Mouse (Mus musculus) left cerebral cortex, postnatal 25 days (tissue): ENCODE data around the gene Syt3. TPM values are rescaled to one million over a fixed set of nuclear protein-coding genes. Genes with fewer than 3 reads are reported as not detected.

Source experiments
- DNase-seq, 2 experiments: peaks; one replicate each; pipeline ENCODE4 v3.0.0; 2022; ENCODE audit warnings: low spot score in 2 of 2, mixed read lengths in 1 of 2
- intact Hi-C: fragments of 180-260 bp; cut with DNase I; formaldehyde crosslinking; loops from one replicate; pipeline ENCODE4 v1.15.1; 2025
- total RNA-seq, 2 experiments: library from RNA; stranded (reverse); gene quantifications; 2 replicates each; pipeline ENCODE4 v1.2.3; 2021

Syt3 gene
- total RNA-seq, 2 experiments from 2014 or later = 60.0 to 65.0 TPM

DNA sequence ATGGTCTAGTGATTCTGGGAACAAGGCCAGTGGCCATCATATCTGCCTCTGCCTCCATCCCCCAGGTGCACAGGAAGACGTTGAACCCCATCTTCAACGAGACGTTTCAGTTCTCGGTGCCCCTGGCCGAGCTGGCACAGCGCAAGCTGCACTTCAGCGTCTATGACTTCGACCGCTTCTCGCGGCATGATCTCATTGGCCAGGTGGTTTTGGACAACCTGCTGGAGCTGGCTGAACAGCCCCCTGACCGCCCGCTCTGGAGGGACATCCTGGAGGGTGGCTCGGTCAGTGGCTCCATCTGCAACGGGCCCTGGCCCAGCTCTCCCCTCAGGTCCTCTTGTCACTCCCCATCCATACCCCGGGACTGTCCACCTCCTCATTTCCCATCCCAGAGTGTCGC lies 9.4 kb downstream of the Syt3 start:
- intact Hi-C loops = no loop called here
- DNase-seq = no peak

DNA sequence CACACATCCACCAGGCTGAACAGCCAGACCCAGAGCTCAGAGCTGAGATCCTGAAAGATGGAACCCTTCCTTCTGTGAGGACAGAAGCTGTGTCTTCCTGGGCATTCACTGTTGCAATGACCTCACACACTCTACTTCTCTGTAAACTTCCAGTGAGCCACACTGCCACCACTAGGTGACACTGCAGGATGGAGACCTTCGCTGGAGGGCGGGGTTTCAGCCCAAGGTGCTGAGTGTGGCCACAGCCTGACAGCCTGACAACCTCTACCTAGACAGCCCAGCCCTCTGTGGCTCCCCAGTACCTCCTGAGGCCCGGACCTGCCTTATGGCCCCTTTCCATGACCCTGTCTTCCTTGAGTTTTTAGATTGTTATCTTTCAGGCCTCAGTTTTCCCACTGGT lies 14.7 kb downstream of the Syt3 start:
- intact Hi-C loops = no loop called here
- DNase-seq = peak in 1 of 2 experiments; percentile 63

DNA sequence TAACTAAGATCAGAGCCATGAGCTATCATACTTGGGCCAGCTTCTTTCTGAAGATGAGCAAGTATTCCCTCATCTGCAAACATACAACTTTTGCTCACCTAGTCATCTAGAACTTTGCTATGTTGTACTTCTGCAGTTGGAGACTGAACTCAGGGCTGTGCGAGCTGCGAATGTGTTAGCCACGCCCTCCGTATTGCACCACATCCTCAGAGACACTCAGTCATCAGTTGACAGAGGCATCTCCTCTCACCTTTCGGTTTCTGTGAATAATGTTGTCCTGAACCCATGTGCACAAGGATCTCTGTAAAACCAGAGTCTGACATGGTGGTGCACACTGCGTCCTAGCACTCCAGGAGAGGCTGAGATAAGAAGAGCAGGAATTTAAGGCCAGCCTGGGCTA lies 17.8 kb downstream of the Syt3 start:
- DNase-seq = no peak
- intact Hi-C loops = loop anchor here (2.0 kb wide), 1 partner anchor 41 kb away; no protein-coding TSS in a partner anchor

DNA sequence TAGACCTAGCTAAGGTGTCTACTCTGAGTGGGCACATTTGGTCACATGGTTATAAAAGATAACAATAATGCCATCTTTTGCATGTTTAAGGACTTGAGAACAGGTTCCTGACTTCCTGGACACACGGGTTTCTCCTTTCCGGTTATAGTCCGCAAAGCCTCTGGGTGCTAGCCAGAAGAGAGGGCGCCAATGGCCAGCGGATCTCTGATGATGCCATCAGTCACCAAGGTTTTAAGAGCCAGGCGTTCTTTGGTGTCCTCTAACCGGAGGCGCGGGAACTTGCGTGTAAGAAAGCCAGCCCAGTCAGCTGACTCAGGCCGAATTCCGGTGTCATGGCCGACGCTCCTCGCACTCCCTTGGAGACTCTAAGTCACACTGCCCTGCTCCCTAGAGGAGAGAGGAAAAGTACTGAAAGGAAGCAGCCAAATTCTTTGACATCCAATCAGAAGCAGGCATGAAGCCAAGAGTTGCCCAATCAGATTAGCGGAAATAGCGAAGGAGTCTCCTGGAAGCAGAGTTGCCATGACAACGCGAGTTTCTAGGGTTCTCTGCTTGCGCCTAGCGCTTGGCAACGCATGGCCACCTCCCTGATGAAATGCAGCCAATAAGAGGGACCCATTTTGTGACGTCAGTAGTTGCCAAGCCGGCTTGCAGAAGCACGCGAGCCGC lies 21.6 kb downstream of the Syt3 start:
- intact Hi-C loops = no loop called here
- peak; percentile 99 for DNase-seq

DNA sequence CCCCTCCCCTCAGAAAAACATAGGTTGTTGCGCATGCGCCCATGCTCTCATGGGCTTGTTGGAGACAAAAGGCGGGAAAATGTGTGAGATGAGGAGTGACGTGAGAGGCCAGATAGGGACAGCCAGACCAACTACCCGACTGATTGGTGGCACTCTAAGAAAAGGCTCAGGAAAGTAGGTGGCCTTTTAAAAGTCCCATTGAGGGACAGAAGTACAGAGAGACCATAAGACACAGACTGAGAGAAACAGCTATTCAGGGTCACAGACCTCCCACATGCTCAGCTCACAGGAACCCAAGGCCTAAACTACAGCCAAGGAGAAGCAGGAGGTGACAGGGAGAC lies 22.1 kb downstream of the Syt3 start:
- no peak for DNase-seq
- intact Hi-C loops = no loop called here

DNA sequence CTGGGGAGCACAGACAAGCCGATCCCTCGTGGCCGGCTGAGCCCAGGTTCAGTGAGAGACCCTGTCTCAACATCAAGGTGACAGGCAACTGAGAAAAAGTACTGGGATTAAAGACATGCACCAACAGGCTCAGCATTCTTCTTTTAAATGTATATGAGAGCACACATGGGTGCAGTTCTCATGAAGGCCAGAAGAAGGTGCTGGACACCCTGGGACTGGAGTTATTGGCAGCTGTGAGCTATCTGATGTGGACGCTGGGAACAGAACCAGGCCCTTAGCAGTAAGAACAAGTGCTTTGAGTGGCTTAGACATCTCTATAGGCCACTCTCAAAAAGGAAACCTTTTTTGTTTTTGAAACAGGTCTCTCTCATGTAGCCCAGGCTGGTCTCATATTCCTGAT lies 27.2 kb downstream of the Syt3 start:
- DNase-seq = no peak
- intact Hi-C loops = no loop called here

DNA sequence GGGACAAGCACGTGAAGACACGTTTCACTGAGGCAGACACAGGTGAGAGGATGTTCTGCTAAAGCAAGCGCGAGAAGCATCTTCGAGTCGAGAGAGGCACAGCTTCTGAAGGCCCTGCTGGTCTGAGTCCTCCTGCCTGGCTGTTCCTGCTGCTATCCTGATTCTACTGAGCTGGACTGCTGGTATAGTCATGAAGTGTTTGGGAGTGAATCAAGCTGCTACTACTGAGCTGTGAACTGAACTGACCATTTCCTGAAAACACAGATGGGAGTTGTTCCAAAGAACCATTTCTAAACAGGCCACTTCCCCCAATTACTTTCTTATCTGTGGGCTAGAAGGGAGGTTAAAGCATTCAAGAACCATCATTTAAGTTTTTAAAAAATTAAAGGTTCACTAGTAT lies 29.4 kb downstream of the Syt3 start:
- intact Hi-C loops = no loop called here
- DNase-seq = no peak

DNA sequence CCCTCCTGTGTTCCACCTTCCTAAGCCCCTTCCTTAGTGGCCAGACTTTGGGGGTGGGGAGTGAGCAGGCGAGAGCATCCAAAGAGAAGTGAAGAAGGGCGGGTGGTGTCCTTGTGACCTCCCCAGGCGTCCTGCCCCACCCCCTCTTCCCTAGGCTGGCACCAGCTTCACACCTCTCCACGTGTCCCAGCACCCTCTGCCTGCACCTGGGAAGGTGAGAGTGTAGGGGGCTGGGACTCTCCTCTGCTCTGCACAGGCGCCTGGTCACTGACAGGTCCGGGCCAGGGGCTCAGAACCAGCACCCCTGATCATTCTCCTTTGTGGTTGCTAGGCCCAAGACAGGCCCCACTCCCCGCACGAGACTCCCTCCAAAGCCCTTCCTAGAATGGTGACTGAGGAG lies 43.8 kb downstream of the Syt3 start:
- intact Hi-C loops = no loop called here
- no peak for DNase-seq

DNA sequence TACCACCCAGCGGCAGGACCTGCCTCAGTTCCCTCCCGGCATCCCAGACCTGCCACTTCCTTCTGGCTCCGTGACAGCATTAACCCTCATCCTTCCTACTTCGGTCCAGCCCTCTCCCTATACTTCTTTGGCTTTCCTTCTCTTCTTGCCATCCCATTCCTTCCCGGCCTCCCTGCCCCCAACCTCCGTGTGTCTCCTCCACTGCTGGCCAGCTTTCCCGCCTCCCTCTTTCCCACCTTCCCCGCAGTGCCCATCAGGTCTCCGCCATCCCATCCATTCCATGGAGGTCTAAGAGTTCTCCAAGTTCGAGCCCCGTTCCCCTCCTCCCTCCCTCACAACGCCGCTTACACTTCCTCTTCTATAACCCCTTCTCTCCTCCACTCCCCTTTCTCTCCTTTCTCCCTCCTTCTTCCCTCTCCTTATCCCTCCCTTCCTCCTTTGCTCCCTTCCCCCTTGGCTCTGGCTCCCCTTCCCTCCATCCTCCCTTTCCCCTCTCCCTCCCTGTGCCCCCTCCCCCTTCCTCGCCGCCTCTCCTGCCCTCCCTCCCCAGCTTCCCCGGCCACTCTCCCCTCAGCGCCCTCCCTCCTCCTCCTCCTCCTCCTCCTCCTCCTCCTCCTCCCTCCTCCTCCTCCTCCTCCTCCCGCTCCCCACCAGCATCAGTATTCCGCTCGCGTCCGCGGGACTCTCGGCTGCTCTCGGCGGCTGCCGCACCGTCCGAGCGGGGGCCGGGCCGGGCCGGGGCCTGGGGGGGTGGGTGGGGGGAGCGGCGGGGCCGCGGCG lies 44.5 kb downstream of the Syt3 start:
- DNase-seq = peak in 1 of 2 experiments; percentile 60
- intact Hi-C loops = no loop called here

DNA sequence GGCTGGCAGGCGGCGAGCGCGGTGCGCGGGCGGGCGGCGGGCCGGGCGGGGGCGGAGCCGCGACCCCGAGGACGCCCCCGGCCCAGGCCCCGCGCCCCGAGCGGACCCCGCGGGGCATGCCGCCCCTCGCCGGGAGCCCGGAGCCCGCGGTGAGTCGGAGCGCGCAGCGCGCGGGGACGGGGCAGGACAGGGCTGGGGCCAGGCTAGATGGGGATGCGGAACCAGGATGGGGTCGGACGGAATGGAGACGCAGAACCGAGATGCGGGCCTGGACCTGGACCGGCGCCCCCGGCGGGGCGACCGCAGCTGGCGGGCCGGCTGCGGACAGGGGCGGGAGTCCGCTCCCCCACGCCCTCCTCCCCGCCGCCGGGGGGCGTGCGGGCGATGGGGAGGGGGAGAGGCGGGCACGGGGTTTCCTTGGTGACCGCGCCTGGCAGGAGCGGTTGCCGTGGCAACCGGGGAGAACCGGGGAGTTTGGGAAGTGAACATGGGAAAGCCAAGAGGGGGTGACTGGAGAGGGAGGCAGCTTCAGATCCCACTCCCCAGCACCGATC lies 45.1 kb downstream of the Syt3 start, which contains the start of gene Lrrc4b:
TSS of gene Lrrc4b (plus strand) at position 51 of the 554 bp plus-strand sequence.
- intact Hi-C loops = loop anchor here (1.0 kb wide), 1 partner anchor 12 kb away; no protein-coding TSS in a partner anchor
- DNase-seq = peak; percentile 85 to 86

DNA sequence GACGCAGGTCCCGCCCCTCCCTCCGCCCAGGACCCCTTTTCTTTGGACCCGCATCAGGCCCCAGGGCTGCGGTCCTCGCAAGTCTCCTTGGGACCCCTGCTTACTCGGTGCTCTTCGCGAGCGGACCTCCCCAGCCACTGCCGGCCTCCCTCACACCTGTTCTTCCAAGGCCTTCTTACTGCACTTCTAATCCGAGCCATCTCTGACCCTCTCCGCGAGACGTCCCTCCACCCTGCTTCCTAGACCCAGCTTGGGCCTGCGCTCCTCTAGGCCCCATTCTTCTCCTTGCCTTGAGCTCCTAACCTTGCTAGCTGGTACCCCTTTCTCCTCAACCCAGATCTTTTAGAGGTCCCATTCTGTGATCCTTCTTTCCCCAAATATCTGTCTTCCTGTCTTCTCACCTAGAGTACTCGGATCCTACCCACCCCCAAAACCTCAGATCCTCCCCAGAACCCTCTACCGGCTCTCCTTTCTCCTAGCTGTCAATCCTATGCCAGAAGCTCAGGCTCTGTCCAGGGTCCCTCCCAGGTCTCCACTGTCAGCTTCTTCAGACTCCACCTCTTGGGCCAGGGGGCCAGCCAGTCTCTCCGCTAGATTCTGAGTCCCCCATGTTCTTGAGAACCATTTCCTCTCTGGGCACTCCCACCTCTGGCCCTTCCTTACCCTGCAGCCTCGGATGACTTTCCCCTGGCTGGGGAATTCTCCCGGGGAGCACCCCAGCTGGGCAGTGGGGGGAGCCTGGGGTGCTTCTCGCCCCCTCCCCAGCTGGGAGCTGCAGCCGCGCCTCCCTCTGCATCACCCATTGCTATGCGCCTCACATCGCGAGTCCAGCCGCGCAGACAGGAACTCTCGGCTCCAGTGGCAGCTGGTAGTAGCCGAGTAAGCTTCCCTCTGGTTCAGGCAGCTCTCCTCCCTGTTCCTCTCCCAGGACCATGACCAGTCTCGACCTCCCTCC lies 45.9 kb downstream of the Syt3 start:
- DNase-seq = peak; percentile 60 to 71
- intact Hi-C loops = loop anchor here (1.0 kb wide), 1 partner anchor 11 kb away; no protein-coding TSS in a partner anchor

DNA sequence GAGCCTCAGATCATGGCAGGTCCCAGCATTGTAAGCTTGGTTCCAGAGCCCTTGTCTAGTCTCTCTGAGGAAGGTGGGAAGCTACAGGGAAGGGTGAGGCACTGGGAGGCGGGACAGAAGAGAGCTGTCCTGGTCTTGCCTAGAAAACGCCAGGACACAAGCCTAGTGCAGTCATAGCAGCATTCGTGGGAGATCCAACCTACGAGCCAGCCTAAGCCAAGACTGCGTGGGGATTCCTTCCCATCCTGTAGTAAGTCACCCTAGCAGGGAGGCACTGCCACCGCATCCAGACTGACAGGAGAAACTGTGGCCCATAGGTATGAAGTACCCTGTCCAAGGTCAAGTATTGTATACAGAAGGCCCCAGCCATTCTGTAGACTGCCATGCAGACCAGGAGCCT lies 48.6 kb downstream of the Syt3 start:
- intact Hi-C loops = no loop called here
- DNase-seq = peak in 1 of 2 experiments; percentile 65

DNA sequence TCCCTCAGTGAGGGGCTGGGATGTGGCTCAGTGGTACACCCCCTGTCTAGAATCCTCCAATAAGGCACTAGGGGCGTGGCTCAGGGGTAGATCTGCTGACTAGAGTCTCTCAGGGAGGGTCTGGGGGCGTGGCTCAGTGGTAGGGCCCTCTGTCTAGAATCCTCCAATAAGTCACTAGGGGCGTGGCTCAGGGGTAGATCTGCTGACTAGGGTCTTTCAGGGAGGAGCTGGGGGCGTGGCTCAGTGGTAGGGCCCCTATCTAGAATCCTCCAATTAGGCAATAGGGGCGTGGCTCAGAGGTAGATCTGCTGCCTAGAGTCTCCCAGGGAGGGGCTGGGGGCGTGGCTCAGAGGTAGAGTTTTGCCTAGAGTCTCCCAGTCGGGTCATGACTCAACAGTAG lies 49.5 kb downstream of the Syt3 start:
- DNase-seq = no peak

DNA sequence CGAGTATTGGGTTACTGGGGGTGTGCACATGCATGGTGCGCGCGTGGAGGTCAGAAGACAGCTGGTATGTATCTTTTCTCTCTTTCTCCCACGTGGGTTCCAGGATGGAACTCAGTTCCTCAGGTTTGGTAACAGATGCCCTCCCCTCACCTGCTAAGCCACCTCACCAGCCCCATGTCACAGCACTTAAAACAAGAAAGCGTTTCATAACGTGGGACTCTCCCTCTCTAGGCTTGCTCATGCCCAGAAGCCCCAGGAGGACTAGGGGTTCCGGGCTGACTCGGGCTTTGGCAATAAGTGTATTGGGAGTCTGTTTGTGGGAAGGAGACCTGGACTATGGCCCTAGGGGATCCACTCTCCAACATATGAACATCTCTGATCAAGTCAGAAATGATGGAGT lies 50.2 kb downstream of the Syt3 start:
- intact Hi-C loops = no loop called here

More for the DNA sequence above, 49.5 kb downstream of the Syt3 start:
- intact Hi-C loops = no loop called here

DNA sequence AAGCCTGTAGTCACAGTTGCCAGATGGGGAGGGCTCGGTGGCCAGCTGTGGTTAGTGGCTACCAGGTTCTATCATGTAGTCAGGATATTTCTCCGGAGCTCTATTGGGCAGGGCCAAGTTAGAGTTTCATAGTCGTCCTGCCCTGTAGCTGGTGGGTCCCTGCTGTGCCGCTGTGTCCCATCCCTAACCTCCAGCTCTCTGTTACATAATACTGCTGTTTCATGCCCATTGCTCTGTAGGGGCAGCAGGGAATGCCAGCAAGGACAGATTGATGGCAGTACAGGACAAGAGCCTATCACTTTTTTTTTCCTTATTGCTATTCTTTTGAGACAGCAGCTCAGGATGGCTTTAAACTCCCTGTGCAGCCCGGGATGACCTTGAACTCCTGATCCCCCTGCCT lies 51.9 kb downstream of the Syt3 start:
- no peak for DNase-seq
- intact Hi-C loops = no loop called here

More for the DNA sequence above, 50.2 kb downstream of the Syt3 start:
- DNase-seq = no peak

DNA sequence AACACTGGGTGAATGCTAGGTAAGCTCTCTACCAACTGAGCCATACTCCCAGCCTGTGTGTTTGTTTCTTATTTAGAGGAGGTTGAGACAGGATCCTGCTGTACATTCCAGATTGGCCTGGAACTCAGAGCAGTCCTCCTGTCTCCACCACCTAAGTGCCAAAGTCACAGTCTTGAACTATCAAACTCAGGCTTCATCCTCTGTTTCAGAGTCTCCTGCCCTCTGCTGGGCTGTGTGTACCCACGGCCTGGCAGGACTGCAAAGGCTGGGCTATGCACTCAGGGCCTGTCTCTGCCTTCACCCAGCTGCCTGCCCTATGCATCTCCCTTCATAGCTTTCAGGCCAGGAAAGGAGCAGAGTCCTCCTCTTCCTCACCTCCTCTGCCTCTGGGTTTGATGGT lies 52.4 kb downstream of the Syt3 start:
- DNase-seq = no peak
- intact Hi-C loops = no loop called here

DNA sequence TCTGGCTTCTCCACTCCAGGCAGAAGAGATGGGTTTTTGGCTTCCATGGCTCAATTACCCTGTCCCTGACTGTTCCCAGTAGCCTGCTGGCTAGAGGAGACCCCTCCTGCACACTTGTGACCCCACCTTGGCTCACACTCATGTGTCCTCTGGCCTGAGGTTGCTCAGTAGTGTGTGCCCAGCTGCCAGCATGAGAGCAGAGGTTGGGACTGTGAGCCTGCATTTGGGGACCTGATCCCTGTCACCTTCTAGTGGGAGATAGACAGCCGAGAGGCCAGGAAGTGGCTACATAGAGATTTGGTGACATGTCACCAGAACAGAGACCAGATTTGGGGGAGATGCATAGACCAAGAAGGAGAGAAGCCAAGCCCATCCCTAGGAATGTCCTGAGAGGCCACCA lies 53.3 kb downstream of the Syt3 start:
- DNase-seq = no peak

DNA sequence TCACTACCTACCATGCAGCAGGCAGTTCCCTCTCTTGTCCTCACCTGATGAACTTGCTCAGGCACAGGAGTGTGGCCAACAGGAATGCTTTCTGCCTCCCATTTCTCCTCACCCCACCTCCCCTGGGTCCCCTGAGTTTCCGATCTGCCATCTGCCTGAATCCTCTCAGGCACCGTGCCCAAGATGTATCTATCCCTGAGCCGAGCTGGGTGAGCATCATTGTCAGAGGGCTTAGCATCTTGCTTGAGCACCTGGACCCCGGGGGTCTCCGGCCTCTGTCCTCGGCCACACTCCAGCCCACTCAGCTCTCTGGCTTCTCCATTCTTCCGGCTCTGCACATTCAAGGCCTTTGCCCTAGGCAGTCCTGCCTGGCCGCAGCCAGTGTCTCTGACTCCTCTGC lies 54.0 kb downstream of the Syt3 start:
- intact Hi-C loops = no loop called here
- DNase-seq = no peak

More for the DNA sequence above, 53.3 kb downstream of the Syt3 start:
- intact Hi-C loops = no loop called here

DNA sequence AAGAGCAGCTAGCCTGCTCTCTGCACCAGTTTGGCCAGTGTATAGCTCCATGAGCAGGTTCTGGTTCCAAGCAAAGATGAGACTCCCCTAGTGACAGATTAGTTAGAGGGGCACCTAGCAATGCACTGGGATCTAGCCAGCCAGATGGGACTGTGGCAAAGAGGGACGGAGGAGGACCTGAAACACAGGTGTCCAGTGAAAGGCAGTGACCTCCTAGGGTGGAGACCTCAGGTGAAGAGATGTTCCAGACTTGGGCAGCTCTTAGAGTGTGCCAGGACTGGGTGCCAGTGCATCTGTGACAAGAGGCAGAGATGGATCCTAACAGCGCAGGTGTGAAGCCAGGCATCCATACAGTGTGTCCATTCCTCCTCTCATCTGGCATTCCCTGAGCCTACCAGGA lies 55.8 kb downstream of the Syt3 start:
- no peak for DNase-seq
- intact Hi-C loops = no loop called here

DNA sequence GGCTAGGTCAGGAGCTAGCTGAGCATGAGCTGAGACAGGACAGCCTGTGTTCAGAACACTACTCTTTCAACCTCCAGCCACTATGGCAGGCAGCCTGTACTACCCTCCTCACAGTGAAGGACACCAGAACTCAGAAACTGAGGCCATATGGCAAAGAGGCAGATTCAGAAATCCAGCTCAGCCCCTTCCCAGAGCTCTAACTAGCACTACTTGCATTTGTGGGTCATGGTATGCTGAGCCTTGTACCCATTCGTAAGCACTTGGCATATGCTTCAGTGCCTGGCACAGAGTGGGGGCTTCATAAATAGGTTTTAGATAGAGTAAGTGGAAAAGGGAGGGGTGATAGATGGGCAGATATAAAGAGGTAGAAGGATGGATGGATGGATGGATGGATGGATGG lies 56.6 kb downstream of the Syt3 start:
- intact Hi-C loops = no loop called here
- no peak for DNase-seq
